Mouse (Mus musculus) c-Kit-negative CD71-positive TER-119-positive erythroid progenitor cells, embryonic 14.5 days (primary cell): ENCODE measurements at regions not wholly inside any gene's neighbourhood (a gene's known extent, or its start where the extent isn't known, plus 50 kb on each side); places are given as distances from the start of the nearest gene placed in this dataset.

Experiments used
- DNase-seq: peaks from one replicate; pipeline ENCODE4 v3.0.0-alpha.2; 2013; ENCODE audit warnings: low read depth, low spot score

DNA sequence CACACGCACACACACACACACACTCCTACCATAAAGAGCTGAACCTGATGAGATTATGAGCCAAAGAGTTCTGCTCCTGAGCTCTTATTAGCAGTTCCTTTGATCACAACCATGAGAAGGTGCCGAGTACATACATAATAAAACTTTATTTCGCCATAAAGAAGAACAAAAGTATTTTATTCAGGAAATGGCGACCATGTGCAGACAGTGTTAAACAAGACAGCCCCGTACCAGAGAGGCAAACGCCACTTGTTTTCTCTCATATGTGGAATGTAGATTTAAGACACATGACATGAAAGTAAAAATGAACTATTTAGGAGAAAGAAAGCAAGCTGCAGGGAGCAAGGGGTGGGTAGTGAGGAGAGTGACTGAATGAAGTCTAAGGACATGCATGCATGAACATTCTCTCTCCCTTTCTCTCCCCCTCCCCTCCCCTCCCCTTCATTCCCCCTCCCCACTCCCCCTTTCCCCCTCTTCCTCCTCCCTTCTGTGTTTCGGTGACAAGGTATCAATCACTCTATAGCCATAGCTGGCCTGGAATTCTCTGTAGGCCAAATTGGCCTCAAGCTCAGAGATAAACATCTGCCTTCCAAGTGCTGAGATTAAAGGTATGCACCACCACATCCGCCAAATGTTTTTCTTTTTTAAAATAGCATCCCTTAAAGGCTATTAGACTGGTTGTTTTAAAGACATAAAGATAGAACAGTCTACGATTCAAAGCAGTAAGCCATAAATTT lies 266.0 kb upstream of the Map3k7 start:
- DNase-seq, result no peak

GRCm38 (mm10) chr4:31698506-31698782 lies 265.5 kb upstream of the Map3k7 start:
- DNase-seq, result no peak

DNA sequence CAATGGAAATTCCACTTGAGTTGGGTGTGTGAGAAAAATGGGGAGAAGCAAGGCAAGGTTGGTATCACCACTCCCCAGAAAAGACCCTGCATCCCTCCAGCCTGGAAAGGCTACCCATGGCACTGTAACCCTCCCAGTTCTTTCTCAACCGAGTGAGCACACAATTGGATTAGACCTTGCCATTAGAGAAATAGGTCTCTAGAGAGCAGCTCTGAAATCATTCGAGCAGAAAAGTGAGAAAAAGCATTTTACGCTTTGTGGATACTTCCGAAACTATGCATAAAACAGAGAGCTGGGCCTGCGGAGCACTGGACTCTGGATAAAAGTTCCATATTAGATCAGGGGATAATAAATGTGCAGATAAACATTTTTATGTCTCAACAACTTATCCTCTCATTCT lies 264.6 kb upstream of the Map3k7 start:
- no peak for DNase-seq

DNA sequence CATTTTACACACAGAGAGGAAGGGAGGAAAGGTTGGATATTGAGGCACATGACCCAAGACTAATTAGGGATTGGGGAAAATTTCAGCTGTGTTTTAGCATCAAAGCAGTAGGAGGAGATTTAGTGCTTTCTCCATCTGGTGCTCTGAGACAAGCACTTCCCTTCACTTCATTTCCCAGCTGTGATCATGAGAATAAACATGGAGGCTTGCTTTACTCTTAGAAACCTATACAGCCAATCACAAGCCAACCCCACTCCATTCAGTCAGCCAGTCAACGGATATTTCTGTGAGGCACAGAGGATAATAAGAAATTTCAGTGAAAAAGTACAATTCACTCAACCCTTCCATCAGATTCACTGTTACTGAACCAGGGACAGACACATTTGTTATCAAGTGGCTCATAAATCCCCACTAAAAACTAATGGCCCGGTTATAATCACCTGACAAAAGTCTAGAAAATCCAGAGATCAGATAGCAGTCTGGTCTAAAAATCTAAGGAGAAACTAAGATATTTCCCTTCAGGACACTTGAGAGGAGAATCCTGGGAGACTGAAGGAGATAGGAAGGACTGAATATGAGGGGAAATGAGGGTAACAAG lies 249.7 kb upstream of the Map3k7 start:
- DNase-seq, result no peak

DNA sequence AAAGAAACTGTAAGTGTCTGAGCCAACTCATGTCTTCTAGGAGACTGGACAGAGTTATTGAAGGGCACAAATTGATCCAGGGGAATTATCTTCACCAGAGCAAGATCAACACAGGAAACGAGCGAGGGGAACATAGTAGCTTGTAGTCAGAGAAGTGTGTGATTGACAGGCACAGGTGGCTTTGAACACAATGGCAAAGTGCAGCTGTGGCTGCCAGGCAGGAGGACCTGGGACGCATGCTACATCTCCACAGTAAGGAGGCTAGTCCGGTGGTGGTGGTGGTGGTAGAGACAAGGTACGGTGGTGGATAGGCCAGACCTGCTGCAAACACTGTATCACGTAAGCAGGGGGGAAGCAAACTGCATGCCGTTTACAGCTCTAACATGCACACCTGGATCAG lies 240.4 kb upstream of the Map3k7 start:
- no peak for DNase-seq

- no peak for DNase-seq
Observed at GRCm38 (mm10) chr4:31724400-31724799, 239.5 kb upstream of the Map3k7 start.

DNA sequence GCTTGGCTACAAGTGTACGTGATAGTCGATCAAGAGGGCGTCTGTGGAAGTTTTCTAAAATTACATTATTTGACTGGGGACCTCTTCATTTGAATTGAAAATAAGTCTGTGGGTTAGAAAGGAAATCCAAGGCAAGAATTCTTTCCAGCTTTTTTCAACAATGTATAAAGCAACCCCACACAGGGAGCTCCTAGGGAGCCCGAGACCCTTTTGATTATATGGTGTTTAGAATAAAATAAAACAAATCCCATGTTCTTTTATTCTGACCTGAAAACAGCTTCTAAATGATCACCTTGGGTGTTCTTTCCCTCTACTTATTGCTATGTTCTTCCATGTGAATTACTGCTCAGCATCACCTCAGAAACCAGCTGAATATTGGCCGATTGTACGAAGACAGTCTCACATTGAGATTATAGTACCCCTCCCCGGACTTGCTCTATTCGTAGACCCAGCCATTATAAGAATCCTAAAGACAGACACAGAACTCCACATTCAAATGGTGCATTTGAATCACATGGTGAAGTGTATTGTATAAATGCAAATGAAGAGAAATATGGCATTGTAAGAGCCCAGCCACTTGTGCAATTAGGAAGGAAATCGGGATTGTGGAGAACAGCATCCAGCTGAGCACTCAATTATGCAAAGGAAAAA lies 236.3 kb upstream of the Map3k7 start:
- no peak for DNase-seq

DNA sequence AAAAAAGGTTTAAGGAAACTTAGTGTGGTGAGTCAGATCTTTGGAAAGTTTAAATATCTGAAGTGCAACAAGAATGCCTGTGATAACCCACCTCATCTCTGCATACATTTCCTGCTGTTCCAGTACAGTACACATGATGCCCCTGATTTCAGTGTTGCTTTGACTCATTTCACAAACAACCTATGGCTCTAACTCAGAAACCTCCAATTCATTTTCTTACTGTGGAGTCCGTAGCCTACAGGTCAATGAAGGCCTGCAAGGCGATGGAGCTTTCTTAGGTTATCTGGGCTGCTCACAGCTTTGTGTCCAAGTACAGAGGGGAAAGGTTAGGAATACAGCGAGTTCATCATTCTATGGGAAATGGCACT lies 235.8 kb upstream of the Map3k7 start:
- DNase-seq, result no peak

DNA sequence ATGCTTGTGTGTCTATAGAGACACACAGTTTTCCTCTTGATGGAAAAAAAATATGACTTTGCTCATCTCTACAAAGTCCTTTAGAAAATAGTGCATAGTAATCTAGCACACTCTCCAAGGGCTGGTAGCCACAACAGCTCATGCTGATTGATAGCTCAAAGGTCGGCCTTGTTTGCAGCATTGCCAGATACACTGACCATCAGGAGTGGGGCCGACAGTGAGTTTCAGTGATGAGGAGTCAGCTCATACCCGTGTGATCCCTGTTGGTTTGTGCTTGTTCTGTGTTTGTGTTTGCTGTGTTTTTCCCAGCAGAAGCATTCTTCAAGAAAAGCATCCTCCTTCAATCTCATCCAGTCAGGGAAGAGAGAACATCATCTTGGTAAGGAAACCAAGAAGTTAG lies 220.1 kb upstream of the Map3k7 start:
- no peak for DNase-seq

GRCm38 (mm10) chr4:31744431-31744830 lies 219.5 kb upstream of the Map3k7 start:
- DNase-seq, result no peak

DNA sequence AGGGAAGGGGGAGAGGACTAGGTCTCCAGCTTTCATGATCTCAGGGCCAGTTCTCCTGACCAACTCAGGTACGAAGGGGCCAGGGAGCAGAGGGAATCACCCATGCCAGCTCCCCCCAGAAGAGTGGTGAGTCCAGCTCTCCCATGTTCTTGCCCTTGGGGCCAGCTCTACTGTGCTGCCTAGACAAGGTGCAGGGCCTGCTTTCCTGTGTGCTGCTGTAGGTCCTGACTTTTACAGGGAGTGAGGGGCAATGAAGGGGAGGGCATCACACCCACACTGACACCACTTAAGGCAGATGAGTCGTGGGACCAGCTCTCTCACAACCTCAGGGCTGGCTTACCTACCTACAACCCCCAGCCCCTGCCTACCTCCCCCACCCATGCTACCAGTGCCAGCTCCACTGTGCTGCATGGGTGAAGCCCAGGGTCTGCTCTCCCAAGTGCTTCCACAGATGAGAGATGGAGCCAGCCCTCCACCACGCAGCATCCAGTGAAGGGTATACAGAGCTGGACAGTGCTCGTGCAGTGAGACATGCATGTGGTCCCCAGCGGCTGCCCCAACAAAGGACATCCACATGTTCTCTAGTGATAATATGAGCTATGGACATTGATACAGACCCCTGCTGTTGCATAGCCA lies 210.1 kb upstream of the Map3k7 start:
- DNase-seq, result no peak

GRCm38 (mm10) chr4:31757126-31757525 lies 206.8 kb upstream of the Map3k7 start:
- no peak for DNase-seq

DNA sequence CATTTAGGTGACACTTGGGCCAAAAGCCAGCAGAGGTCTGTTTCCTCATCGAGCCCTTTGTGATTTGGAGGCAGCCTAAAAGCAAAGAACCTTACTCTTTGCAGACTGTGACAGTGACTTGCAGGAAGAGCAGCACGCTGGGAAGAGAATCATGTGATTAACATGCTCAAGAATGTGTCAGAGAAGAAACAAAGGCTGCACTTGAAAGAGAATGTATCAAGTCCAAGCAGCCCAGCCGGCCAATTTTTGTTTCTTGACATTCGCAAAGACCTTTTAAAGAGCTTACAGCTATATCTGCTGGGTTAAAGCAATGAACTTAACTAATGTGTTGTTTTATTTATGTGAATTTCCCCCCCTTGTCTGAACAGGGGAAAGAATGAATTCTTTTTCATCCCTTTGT lies 203.8 kb upstream of the Map3k7 start:
- no peak for DNase-seq

DNA sequence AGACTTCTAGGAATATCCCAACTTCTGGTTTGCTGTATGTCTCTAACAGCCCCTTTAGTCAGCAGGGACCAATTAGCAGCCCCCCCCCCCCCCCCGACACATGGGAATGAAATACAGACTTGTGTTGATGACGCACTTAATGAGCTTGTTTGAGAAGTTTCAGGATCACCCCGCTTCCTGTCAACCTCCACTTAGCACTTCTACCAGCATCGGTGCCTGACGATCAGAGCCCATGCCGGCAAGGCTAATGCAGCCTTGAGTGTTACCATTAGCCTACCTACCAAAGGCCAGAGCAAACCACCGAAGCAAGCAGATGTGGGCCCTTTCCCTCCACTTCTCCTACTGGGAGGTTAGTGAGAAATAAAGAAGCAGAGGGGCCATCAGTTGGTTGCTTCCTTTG lies 201.7 kb upstream of the Map3k7 start:
- no peak for DNase-seq

DNA sequence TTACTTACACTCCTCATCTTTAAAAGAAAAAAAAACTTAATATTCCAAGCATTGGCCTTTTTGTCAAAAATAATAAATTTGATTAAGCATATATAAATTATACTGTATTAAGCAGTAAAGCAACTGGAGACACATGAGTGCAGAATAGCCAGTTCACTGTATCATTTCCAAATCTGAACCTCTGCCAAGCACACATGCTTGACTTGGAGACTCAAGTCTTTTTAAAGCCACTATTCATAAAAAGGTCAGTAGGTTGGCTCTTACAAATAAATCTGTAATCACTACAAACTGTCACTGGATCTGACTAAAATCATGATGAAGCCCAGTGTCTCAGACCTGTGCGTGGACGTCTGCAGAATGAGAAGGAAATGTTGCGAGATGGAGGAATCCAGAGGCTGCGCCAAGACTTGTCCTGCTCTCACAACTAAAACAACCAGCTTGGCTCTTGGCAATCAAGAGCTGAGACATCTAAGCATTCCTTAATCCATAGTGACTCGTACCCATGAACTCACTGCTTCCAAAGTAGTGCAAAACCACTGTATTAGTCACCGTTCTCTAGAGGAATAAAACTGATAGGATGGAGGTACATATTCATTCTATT lies 195.8 kb upstream of the Map3k7 start:
- DNase-seq, result no peak

DNA sequence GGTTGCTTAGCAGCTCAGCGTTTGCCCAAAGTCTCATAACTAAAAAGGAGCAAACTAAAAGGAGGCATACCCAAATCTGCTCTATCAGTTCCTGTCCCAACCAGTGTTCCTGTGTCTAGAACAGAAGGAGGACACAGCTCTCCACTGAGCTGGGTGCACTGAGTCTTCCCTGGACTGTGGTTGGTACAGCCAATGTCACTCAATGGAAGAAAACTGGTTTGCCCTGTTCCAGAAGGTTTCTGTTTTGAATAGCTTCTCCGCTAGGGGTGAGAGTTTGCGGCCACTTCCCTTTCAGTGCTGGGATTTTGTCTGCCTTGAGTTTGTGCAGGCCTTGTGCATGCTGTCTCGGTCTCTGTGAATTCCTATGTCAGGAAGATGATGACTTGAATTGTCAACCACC lies 194.6 kb upstream of the Map3k7 start:
- no peak for DNase-seq

DNA sequence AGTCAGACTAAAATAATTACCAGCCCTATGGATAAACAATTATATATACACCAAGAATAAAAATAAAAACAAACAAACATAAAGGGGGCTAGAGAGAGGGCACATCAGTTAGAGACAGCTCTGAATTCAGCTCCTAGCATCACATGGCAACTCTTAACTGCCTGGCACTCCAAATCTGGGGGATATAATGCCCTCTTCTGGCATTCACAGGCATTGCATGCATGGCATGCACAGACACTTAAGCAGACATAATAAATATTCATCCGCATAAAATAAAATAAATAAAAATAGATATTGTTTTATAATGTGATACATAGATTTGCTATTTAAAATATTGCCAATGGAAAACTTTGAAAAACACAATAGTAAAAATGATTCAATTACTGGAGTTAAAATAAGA lies 177.6 kb upstream of the Map3k7 start:
- DNase-seq, result no peak

DNA sequence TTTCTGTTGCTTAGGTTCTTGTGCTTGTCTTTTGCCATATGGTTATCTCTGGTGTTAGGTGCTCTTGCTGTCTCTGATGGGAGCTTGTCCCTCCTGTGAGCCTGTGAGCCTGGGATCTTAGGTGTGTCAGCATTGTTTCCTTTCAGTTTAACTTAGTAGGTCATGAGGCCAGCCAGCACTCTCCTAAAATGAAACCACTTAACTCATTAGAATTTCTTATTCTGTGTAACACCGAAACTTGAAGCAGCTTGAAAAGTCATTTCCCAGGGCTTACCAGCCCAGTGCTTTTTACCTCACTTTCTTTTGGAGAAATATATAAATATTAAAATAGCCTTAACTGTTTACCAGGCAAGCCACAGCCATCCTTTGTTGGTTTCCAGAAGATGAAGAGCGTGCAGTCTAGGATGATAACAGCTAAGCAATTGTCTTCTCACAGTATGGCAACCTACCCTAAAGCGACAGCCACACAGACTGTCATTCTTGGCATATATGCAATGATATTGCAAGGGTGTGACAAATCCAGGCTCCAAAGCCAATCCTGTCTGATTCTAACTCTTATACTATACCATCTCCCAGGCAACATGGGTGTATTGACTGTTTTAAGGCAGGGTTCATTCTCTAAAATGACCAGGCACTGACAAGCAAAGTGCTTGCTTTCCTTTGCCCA lies 146.2 kb upstream of the Map3k7 start:
- no peak for DNase-seq

DNA sequence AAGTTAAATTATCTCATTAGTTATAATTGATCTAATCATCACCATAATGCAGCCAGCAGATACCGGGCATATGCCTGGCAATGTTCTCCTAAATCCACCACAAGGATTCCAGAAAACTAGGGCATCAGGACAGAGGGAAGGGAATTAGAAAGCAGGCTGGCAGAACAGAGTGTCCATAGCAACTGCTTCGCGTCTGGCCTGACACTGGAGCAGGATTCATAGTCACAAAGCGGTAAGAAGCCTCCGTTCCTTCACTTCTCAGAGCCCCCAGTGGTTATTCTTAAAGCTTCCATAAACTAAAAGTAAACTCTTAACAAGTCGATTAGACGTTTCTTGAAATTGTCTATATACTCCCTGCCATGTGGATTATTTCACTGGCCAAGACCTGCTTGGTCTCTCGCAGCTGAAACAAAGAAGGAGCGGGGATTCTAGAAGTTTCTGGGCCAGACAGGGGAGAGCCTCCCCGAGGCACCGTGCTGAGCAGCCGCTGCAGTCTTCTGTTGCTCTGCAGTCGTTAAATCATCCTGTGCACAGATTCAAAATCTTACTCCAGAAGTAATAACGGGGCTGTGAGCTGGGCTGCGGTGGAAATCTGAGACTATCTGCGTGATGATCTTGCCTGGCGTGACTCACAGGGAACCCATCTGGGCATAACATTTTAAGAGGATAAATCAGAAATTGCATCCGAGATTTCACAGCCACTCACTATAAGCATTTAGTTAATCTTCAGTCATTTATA lies 144.2 kb upstream of the Map3k7 start:
- DNase-seq, result no peak

DNA sequence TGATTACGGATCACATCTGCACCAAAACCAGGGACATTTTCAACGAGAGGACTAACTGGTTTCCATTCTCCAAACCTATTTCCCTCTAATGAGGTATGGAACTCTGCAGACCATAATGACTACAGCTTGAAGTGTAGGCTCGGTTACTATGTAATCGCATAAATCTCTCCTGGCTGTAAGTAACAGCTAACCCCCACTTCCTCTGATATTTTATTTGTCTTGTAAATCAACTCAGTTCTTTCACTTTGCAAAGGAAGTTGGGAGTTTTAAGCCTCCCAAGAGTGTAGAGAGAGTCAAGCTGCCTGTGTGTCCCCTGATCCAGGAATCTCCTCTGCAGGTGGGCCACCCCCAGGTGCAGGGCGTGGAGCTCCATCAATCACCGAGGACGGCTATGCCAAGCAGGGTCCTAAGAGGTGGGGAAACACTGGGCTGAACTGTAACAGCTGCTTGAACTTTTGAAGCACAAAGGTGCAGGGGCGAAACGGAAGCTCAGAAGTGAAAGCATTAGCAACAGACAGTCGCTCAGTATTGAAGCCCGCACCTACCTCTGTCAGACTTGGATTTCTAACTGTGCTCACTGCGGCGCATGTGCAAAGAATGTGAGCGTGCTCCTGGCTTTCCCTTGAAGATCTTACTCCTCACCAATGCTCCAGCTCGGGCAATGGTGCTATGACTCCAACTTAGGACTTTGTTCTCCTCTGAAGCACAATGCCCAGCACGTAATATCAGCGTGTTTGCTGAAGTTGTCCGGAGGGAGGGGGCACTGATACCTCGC lies 140.1 kb upstream of the Map3k7 start:
- DNase-seq, result no peak
